Mouse (Mus musculus): ENCODE data around the gene Myh4. TPM values are rescaled to one million over a fixed set of nuclear protein-coding genes. Genes with fewer than 3 reads are reported as not detected.

Gene Myh4
- polyA plus RNA-seq, 1 experiment from 2014 or later = 0.11 TPM

DNA sequence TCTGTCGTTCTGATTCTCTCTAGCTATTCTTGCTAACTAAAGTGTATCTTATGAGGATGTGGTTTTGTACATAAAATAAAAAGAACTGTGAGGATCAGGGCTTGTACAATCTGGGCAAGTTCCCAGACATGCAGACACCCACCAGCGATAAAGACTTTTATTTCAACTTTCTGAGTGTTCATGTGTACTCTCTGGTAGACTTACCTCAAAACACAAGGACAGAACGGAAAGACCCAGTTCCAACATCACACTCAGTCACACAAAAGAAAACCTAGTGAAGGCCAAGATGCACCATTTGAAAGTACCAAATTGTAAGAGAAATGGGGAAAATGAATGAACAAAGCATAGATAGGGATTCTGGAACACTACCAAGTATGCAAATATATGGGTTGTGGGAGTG is 9.1 kb upstream of the Myh4 start:
- WGBS = 87% methylated on average over 3 of the region's 3 CpGs
- Histone ChIP-seq H3K9me3 (replicated peaks; ENCODE audit: control insufficient read depth, low read length, poor library complexity, severe bottlenecking) (no peaks in the 10 kb centered on the region), H3K36me3 (ENCODE audit: control insufficient read depth, insufficient read depth, low read length) (no peaks in the 10 kb centered on the region), H3K9ac (ENCODE audit: low read depth, low read length) (no peak overlapping the region), H3K4me1 (ENCODE audit: control insufficient read depth, insufficient read depth, low read length) (no peaks in the 10 kb centered on the region), H3K4me3 (ENCODE audit: low read depth, low read length) (no peak overlapping the region), H3K4me2 (ENCODE audit: low read length) (no peak overlapping the region), H3K27ac (ENCODE audit: low read length) (no peak overlapping the region), H3K27me3 (ENCODE audit: control insufficient read depth, insufficient read depth, low read depth, low read length) (no peaks in the 10 kb centered on the region)
- ATAC-seq = no peak

DNA sequence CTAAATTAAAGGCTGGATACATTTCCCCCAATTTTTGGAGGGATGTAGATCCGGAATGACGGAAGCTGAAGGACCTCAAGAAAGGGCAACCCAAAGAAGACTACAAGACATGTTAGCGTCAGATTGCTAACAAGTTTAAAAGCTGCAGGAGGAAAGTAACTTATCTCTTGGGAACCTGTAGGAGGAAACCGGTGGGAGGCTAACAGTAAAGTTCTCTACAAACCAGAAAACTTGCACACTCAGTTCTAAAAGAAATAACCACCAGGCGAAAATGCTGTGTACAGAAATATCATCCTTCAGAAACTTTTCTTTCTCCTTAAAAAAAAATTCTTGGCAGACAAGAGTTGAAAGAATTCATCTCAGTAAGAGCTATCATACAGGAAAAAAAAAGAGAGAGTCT is 8.7 kb upstream of the Myh4 start:
- Histone ChIP-seq H3K36me3 (ENCODE audit: control insufficient read depth, insufficient read depth, low read length) (no peaks in the 10 kb centered on the region), H3K27ac (ENCODE audit: low read length) (no peak overlapping the region), H3K4me3 (ENCODE audit: low read depth, low read length) (no peak overlapping the region), H3K4me2 (ENCODE audit: low read length) (no peak overlapping the region), H3K4me1 (ENCODE audit: control insufficient read depth, insufficient read depth, low read length) (no peaks in the 10 kb centered on the region), H3K27me3 (ENCODE audit: control insufficient read depth, insufficient read depth, low read depth, low read length) (no peaks in the 10 kb centered on the region), H3K9me3 (replicated peaks; ENCODE audit: control insufficient read depth, low read length, poor library complexity, severe bottlenecking) (no peaks in the 10 kb centered on the region), H3K9ac (ENCODE audit: low read depth, low read length) (no peak overlapping the region)
- no peak for ATAC-seq
- 89% methylated on average over 5 of the region's 5 CpGs for WGBS

DNA sequence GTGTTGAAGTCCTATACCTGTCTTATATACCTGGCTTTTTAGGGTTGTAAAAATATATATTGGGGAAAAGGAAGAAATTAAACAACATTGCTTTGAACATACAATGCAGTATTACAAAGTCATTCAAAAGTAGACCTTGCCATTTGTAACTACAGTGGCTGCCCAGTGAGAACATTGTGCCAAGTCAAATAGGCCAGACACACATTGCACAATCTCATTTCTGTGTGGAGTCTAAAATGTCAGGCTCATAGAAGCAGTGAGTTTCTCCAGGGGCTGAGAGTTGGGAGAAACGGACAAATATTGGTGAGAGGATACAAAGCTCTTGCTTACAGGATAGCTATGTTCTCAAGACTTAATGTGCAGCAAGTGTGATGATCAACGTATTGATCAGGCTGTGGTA is 7.9 kb upstream of the Myh4 start:
- H3K36me3 ChIP-seq (ENCODE audit: control insufficient read depth, insufficient read depth, low read length) = no peaks in the 10 kb centered on the region
- no peak overlapping the region for H3K27ac ChIP-seq (ENCODE audit: low read length)
- WGBS = 84% methylated on average over 2 of the region's 2 CpGs
- H3K9ac ChIP-seq (ENCODE audit: low read depth, low read length) = no peak overlapping the region
- H3K4me3 ChIP-seq (ENCODE audit: low read depth, low read length) = no peak overlapping the region
- no peak for ATAC-seq
- no peaks in the 10 kb centered on the region for H3K4me1 ChIP-seq (ENCODE audit: control insufficient read depth, insufficient read depth, low read length)
- no peaks in the 10 kb centered on the region for H3K27me3 ChIP-seq (ENCODE audit: control insufficient read depth, insufficient read depth, low read depth, low read length)
- no peaks in the 10 kb centered on the region for H3K9me3 ChIP-seq (replicated peaks; ENCODE audit: control insufficient read depth, low read length, poor library complexity, severe bottlenecking)
- no peak overlapping the region for H3K4me2 ChIP-seq (ENCODE audit: low read length)

DNA sequence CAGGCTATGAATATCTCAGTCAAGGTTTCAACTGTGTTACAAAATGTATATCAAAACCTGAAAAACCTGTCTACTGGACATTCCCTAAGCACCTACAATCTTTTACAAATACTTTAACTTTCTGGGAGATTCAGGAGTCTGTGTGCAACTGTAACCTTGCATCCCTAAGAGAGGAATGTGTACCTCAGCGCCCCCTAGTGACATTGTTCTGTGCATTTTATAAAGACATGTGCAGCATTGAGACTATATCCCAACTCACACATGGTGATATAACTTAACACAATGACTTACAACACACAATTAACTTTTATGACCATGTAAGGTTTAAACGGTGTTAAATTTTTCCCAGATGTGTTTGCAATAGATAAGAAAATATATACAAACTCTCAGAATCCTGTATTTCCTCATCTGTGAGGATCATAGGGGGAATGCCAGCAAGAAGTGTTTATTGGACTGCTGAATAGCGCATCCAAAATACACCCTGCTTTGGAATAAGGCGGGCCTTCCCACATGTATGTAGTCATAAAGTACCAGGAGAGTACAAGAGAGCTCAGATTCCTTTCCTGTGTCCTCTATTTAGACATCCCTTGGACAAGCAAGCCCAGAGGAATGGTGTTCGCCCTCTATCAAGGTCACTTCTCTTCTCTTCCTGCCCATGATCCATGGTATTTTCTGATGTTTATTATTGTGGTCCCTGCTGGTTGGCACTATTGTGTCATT is 2.0 kb upstream of the Myh4 start:
- Histone ChIP-seq H3K4me3 (ENCODE audit: low read depth, low read length) (no peak overlapping the region), H3K27ac (ENCODE audit: low read length) (no peak overlapping the region), H3K36me3 (ENCODE audit: control insufficient read depth, insufficient read depth, low read length) (no peaks in the 10 kb centered on the region), H3K4me2 (ENCODE audit: low read length) (no peak overlapping the region), H3K9ac (ENCODE audit: low read depth, low read length) (no peak overlapping the region), H3K27me3 (ENCODE audit: control insufficient read depth, insufficient read depth, low read depth, low read length) (no peaks in the 10 kb centered on the region), H3K4me1 (ENCODE audit: control insufficient read depth, insufficient read depth, low read length) (no peaks in the 10 kb centered on the region), H3K9me3 (replicated peaks; ENCODE audit: control insufficient read depth, low read length, poor library complexity, severe bottlenecking) (no peaks in the 10 kb centered on the region)
- ATAC-seq = no peak
- WGBS = 73% methylated on average over 5 of the region's 5 CpGs

DNA sequence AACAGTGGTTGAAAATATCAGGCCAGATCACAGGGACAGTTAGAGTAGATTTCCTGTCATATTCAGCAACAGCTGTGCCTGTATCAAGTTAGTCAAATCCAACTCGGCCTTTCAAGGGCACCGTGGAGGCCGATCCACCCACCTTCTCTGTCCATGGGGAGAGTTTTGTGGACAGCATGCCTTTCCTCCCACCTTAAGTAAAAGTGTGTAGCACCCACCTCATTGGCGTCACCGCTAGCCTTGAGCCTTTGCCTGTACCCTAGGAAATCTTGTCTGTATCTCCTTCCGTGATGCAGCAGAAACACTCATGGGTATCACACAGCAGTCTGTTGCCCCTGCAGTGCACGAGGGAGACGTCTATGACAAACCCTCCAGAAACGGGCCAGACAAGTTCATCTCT is 1.0 kb upstream of the Myh4 start:
- Histone ChIP-seq H3K27me3 (ENCODE audit: control insufficient read depth, insufficient read depth, low read depth, low read length) (no peaks in the 10 kb centered on the region), H3K27ac (ENCODE audit: low read length) (no peak overlapping the region), H3K4me3 (ENCODE audit: low read depth, low read length) (no peak overlapping the region), H3K36me3 (ENCODE audit: control insufficient read depth, insufficient read depth, low read length) (no peaks in the 10 kb centered on the region), H3K9ac (ENCODE audit: low read depth, low read length) (no peak overlapping the region), H3K4me2 (ENCODE audit: low read length) (no peak overlapping the region), H3K4me1 (ENCODE audit: control insufficient read depth, insufficient read depth, low read length) (no peaks in the 10 kb centered on the region), H3K9me3 (replicated peaks; ENCODE audit: control insufficient read depth, low read length, poor library complexity, severe bottlenecking) (no peaks in the 10 kb centered on the region)
- ATAC-seq = no peak
- WGBS = 87% methylated on average over 9 of the region's 9 CpGs

DNA sequence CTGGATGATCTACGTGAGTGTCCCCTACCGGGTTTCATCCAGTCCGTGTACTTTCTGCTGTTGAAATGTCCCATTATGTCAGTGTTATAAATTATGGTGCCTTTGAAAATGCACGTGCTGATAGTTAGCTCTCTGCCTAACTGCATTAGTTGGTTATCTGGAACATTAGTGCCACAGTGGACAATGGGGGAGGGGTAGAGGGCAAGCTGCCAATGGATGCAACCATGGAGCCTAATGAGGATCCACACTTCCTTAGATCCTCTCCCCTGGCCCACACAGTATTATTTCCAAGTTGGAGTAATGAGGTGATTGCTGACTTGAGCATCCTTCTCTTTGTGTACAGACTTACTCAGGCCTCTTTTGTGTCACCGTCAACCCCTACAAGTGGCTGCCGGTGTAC is 3.2 kb downstream of the Myh4 start:
- no peaks in the 10 kb centered on the region for H3K4me1 ChIP-seq (ENCODE audit: control insufficient read depth, insufficient read depth, low read length)
- ATAC-seq = no peak
- no peak overlapping the region for H3K27ac ChIP-seq (ENCODE audit: low read length)
- no peak overlapping the region for H3K4me3 ChIP-seq (ENCODE audit: low read depth, low read length)
- 93% methylated on average over 6 of the region's 6 CpGs for WGBS
- no peaks in the 10 kb centered on the region for H3K36me3 ChIP-seq (ENCODE audit: control insufficient read depth, insufficient read depth, low read length)
- H3K27me3 ChIP-seq (ENCODE audit: control insufficient read depth, insufficient read depth, low read depth, low read length) = no peaks in the 10 kb centered on the region
- no peaks in the 10 kb centered on the region for H3K9me3 ChIP-seq (replicated peaks; ENCODE audit: control insufficient read depth, low read length, poor library complexity, severe bottlenecking)
- H3K4me2 ChIP-seq (ENCODE audit: low read length) = no peak overlapping the region
- H3K9ac ChIP-seq (ENCODE audit: low read depth, low read length) = no peak overlapping the region

DNA sequence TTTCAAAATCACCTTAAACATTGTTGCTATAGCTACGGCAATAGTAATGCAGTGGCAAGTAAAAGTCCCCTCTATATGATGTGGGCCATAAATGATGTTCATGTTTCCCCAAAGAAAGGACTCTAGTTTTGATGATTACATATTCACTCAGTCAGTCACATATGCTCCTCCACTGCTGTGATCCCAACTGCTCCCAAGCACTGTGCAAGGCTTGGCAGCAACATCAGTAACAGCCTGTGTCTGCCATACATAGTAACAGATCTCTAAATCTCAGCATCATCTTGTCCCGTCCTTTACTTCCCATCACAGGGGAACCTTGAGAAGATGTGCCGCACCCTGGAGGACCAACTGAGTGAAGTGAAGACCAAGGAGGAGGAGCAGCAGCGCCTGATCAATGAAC is 15.9 kb downstream of the Myh4 start:
- Histone ChIP-seq H3K4me2 (ENCODE audit: low read length) (no peak overlapping the region), H3K9ac (ENCODE audit: low read depth, low read length) (no peak overlapping the region), H3K9me3 (replicated peaks; ENCODE audit: control insufficient read depth, low read length, poor library complexity, severe bottlenecking) (no peaks in the 10 kb centered on the region), H3K27me3 (ENCODE audit: control insufficient read depth, insufficient read depth, low read depth, low read length) (no peaks in the 10 kb centered on the region), H3K36me3 (ENCODE audit: control insufficient read depth, insufficient read depth, low read length) (no peaks in the 10 kb centered on the region), H3K4me3 (ENCODE audit: low read depth, low read length) (no peak overlapping the region), H3K27ac (ENCODE audit: low read length) (no peak overlapping the region), H3K4me1 (ENCODE audit: control insufficient read depth, insufficient read depth, low read length) (no peaks in the 10 kb centered on the region)
- no peak for ATAC-seq
- WGBS = 89% methylated on average over 4 of the region's 4 CpGs

DNA sequence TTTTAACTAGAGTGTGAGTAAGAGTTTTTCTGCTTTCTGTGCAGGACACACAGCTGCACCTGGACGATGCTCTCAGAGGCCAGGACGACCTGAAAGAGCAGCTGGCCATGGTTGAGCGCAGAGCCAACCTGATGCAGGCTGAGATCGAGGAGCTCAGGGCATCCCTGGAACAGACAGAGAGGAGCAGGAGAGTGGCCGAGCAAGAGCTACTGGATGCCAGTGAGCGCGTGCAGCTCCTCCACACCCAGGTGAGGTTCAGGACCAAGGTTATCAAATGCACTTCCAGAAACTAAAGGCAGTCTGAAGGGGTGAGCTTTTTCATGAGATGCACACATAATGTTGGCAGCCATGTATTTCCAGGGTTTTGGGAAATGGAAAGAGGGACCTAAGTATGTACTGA is 19.2 kb downstream of the Myh4 start:
- no peaks in the 10 kb centered on the region for H3K4me1 ChIP-seq (ENCODE audit: control insufficient read depth, insufficient read depth, low read length)
- 89% methylated on average over 7 of the region's 7 CpGs for WGBS
- H3K9me3 ChIP-seq (replicated peaks; ENCODE audit: control insufficient read depth, low read length, poor library complexity, severe bottlenecking) = no peaks in the 10 kb centered on the region
- no peak overlapping the region for H3K27ac ChIP-seq (ENCODE audit: low read length)
- no peak for ATAC-seq
- no peak overlapping the region for H3K9ac ChIP-seq (ENCODE audit: low read depth, low read length)
- no peak overlapping the region for H3K4me3 ChIP-seq (ENCODE audit: low read depth, low read length)
- H3K27me3 ChIP-seq (ENCODE audit: control insufficient read depth, insufficient read depth, low read depth, low read length) = no peaks in the 10 kb centered on the region
- no peak overlapping the region for H3K4me2 ChIP-seq (ENCODE audit: low read length)
- H3K36me3 ChIP-seq (ENCODE audit: control insufficient read depth, insufficient read depth, low read length) = no peaks in the 10 kb centered on the region

DNA sequence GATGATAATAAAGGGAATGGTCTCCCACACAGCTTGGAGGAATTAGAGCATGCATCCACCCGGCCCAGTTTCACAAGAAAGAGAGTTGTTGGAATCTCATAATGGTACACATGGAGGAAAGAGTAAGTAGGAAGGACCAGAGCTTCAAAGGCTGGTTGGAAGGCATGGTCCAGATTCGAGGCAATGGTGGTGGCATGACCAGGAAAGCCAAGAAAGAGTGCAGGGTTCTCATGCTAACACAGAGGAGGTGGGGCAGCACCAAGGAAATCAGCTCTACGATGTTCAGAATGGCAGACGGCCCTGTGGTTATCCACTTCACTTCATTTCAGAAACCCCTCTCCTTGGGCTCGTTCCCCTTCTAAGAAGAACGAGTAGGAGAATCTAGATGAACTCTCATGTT is 23.1 kb downstream of the Myh4 start:
- WGBS = 88% methylated on average over 6 of the region's 6 CpGs
- Histone ChIP-seq H3K9ac (ENCODE audit: low read depth, low read length) (no peak overlapping the region), H3K9me3 (replicated peaks; ENCODE audit: control insufficient read depth, low read length, poor library complexity, severe bottlenecking) (no peaks in the 10 kb centered on the region), H3K4me2 (ENCODE audit: low read length) (no peak overlapping the region), H3K4me3 (ENCODE audit: low read depth, low read length) (no peak overlapping the region), H3K36me3 (ENCODE audit: control insufficient read depth, insufficient read depth, low read length) (no peaks in the 10 kb centered on the region), H3K4me1 (ENCODE audit: control insufficient read depth, insufficient read depth, low read length) (no peaks in the 10 kb centered on the region), H3K27ac (ENCODE audit: low read length) (no peak overlapping the region), H3K27me3 (ENCODE audit: control insufficient read depth, insufficient read depth, low read depth, low read length) (no peaks in the 10 kb centered on the region)
- ATAC-seq = no peak
